Mouse (Mus musculus): ENCODE measurements around the gene Fam228b.
"Not testable (repeated sequence)": the region's sequence is repeated elsewhere in the genome, so short reads cannot be mapped to it uniquely, and the experiment has no call there.

DNA sequence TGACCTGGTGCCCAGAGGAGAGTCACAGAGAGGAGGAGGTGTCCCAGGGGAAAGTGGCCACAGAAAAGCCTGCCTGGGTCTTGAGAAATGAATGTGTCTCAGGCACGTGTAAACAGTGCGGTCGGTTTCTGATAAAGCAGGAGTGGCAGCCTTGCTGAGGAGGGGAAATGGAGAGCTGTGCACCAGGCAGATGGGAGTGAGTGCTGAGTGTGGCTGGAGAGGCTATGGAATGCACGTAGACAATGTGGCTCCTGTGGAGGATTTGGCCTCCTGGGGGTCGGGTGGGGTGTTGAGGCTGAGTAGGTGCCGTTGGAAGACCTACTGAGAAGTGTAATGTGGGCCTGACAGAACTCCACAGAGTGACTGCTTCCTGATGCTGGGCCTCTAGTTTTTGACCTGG, 63.4 kb downstream of the Fam228b start:
- TF ChIP-seq CTCF (IDR thresholded peaks at IDR 0.05; ENCODE audit: extremely low read depth, insufficient read length, insufficient replicate concordance, low read depth, low read length); POLR2A (IDR thresholded peaks at IDR 0.05; ENCODE audit: low read depth, low read length): not testable (repeated sequence)

All from small intestine, adult 2 months (tissue).